Mouse (Mus musculus): Measurements from ENCODE around the gene Dennd1c.

Dennd1c gene

GRCm38 (mm10) chr17:57047406-57047805, 30.9 kb downstream of the Dennd1c start:
- DNase-seq (ENCODE audit: low read depth): peak; percentile 14

GRCm38 (mm10) chr17:57041554-57041953, 36.8 kb downstream of the Dennd1c start, which contains the start of gene Slc25a41:
Slc25a41 (minus strand) TSS chr17:57041654.
- no peak for DNase-seq (ENCODE audit: low read depth)

- DNase-seq (ENCODE audit: low read depth): no peak
These were observed 39.3 kb downstream of the Dennd1c start for GRCm38 (mm10) chr17:57038978-57039377.

GRCm38 (mm10) chr17:57032854-57033253, 45.5 kb downstream of the Dennd1c start:
- peak; percentile 26 for DNase-seq (ENCODE audit: low read depth)

- peak; percentile 100 for DNase-seq (ENCODE audit: low read depth)
These were observed 46.5 kb downstream of the Dennd1c start for GRCm38 (mm10) chr17:57031661-57032420.

GRCm38 (mm10) chr17:57030931-57031660, 47.2 kb downstream of the Dennd1c start, which contains the start of gene Khsrp:
Khsrp (minus strand) TSS chr17:57031522.
- DNase-seq (ENCODE audit: low read depth): no peak

- peak; percentile 61 for DNase-seq (ENCODE audit: low read depth)
These were observed 48.6 kb downstream of the Dennd1c start for GRCm38 (mm10) chr17:57029691-57030090.

GRCm38 (mm10) chr17:57027471-57027870, 50.8 kb downstream of the Dennd1c start:
- DNase-seq (ENCODE audit: low read depth): no peak

- DNase-seq (ENCODE audit: low read depth): no peak
These were observed 57.4 kb downstream of the Dennd1c start for GRCm38 (mm10) chr17:57020960-57021359.

- no peak for DNase-seq (ENCODE audit: low read depth)
These were observed 58.6 kb downstream of the Dennd1c start for GRCm38 (mm10) chr17:57019693-57020092.

All from 416B (cell line).